Mouse (Mus musculus): ENCODE measurements around the gene Pakap. TPM values are rescaled to one million over a fixed set of nuclear protein-coding genes. Genes with fewer than 3 reads are reported as not detected.

Gene Pakap
- polyA plus RNA-seq, 1 experiment from 2014 or later: 40.4 TPM

- Histone ChIP-seq H3K4me1 (replicated peaks) (peaks cover 10% of the 10 kb centered on the region), H3K27ac (no peak overlapping the region), H3K36me3 (no peaks in the 10 kb centered on the region), H3K9me3 (no peaks in the 10 kb centered on the region), H3K27me3 (no peaks in the 10 kb centered on the region), H3K4me2 (no peak overlapping the region), H3K9ac (replicated peaks) (no peak overlapping the region), H3K4me3 (replicated peaks) (no peak overlapping the region)
- no peak for ATAC-seq (ENCODE audit: insufficient number of reproducible peaks, insufficient read depth, low FRiP score, low TSS enrichment, low read depth)
- WGBS: 87% methylated on average over 4 of the region's 4 CpGs
Measured at GRCm38 (mm10) chr4:57770185-57770823, 202.3 kb downstream of the Pakap start.

GRCm38 (mm10) chr4:57771558-57772219 lies 203.7 kb downstream of the Pakap start:
- Histone ChIP-seq H3K4me1 (replicated peaks) (peaks cover 9% of the 10 kb centered on the region; the same call in 1 of the 2 replicates), H3K4me3 (replicated peaks) (no peak overlapping the region), H3K9me3 (no peaks in the 10 kb centered on the region), H3K4me2 (no peak overlapping the region), H3K27me3 (no peaks in the 10 kb centered on the region), H3K27ac (no peak overlapping the region), H3K36me3 (no peaks in the 10 kb centered on the region), H3K9ac (replicated peaks) (no peak overlapping the region)
- 90% methylated on average over 2 of the region's 2 CpGs for WGBS
- ATAC-seq (ENCODE audit: insufficient number of reproducible peaks, insufficient read depth, low FRiP score, low TSS enrichment, low read depth): no peak

- H3K4me3 ChIP-seq (replicated peaks): no peak overlapping the region
- H3K27ac ChIP-seq: no peak overlapping the region
- no peaks in the 10 kb centered on the region for H3K9me3 ChIP-seq
- H3K4me2 ChIP-seq: no peak overlapping the region
- peaks cover 9% of the 10 kb centered on the region; the same call in 1 of the 2 replicates for H3K4me1 ChIP-seq (replicated peaks)
- no peaks in the 10 kb centered on the region for H3K36me3 ChIP-seq
- ATAC-seq (ENCODE audit: insufficient number of reproducible peaks, insufficient read depth, low FRiP score, low TSS enrichment, low read depth): no peak
- WGBS: 60% methylated on average over 11 of the region's 11 CpGs
- H3K9ac ChIP-seq (replicated peaks): no peak overlapping the region
- no peaks in the 10 kb centered on the region for H3K27me3 ChIP-seq
Measured at GRCm38 (mm10) chr4:57772851-57773510, 205.0 kb downstream of the Pakap start.

- H3K9ac ChIP-seq (replicated peaks): no peak overlapping the region
- H3K27ac ChIP-seq: no peak overlapping the region
- no peak overlapping the region for H3K4me2 ChIP-seq
- no peaks in the 10 kb centered on the region for H3K27me3 ChIP-seq
- H3K9me3 ChIP-seq: no peaks in the 10 kb centered on the region
- H3K36me3 ChIP-seq: no peaks in the 10 kb centered on the region
- H3K4me1 ChIP-seq (replicated peaks): peaks cover 9% of the 10 kb centered on the region; the same call in 1 of the 2 replicates
- 61% methylated on average over 4 of the region's 4 CpGs for WGBS
- H3K4me3 ChIP-seq (replicated peaks): no peak overlapping the region
- no peak for ATAC-seq (ENCODE audit: insufficient number of reproducible peaks, insufficient read depth, low FRiP score, low TSS enrichment, low read depth)
Measured at GRCm38 (mm10) chr4:57774517-57774916, 206.5 kb downstream of the Pakap start.

GRCm38 (mm10) chr4:57775582-57775981 lies 207.6 kb downstream of the Pakap start:
- no peak overlapping the region for H3K4me2 ChIP-seq
- H3K27me3 ChIP-seq: no peaks in the 10 kb centered on the region
- no peak for ATAC-seq (ENCODE audit: insufficient number of reproducible peaks, insufficient read depth, low FRiP score, low TSS enrichment, low read depth)
- H3K27ac ChIP-seq: no peak overlapping the region
- no peak overlapping the region for H3K4me3 ChIP-seq (replicated peaks)
- no peaks in the 10 kb centered on the region for H3K36me3 ChIP-seq
- H3K4me1 ChIP-seq (replicated peaks): peaks cover 13% of the 10 kb centered on the region
- H3K9me3 ChIP-seq: no peaks in the 10 kb centered on the region
- no peak overlapping the region for H3K9ac ChIP-seq (replicated peaks)

GRCm38 (mm10) chr4:57780403-57780802 lies 212.4 kb downstream of the Pakap start:
- Histone ChIP-seq H3K4me2 (peak overlapping the region; percentile 35), H3K9me3 (no peaks in the 10 kb centered on the region), H3K36me3 (no peaks in the 10 kb centered on the region), H3K4me1 (replicated peaks) (peaks cover 32% of the 10 kb centered on the region), H3K27ac (peak overlapping the region; percentile 53; the same call in 1 of the 2 replicates), H3K4me3 (replicated peaks) (no peak overlapping the region), H3K27me3 (peaks cover 27% of the 10 kb centered on the region), H3K9ac (replicated peaks) (no peak overlapping the region)
- no peak; the same call in 1 of the 2 replicates for ATAC-seq (ENCODE audit: insufficient number of reproducible peaks, insufficient read depth, low FRiP score, low TSS enrichment, low read depth)
- WGBS: 23% methylated on average over 4 of the region's 4 CpGs

GRCm38 (mm10) chr4:57780833-57781641 lies 213.1 kb downstream of the Pakap start:
- Histone ChIP-seq H3K4me3 (replicated peaks) (no peak overlapping the region), H3K4me1 (replicated peaks) (peaks cover 32% of the 10 kb centered on the region), H3K36me3 (no peaks in the 10 kb centered on the region), H3K4me2 (peak overlapping the region; percentile 35), H3K27ac (peak overlapping the region; percentile 53; the same call in 1 of the 2 replicates), H3K9me3 (no peaks in the 10 kb centered on the region), H3K27me3 (peaks cover 27% of the 10 kb centered on the region), H3K9ac (replicated peaks) (no peak overlapping the region)
- 0 out of 2 replicates have a peak, but pooled peaks have one; percentile 15 for ATAC-seq (ENCODE audit: insufficient number of reproducible peaks, insufficient read depth, low FRiP score, low TSS enrichment, low read depth)
- WGBS: 3% methylated on average over 20 of the region's 20 CpGs

GRCm38 (mm10) chr4:57781994-57782393 lies 214.0 kb downstream of the Pakap start:
- WGBS: 1% methylated on average over 26 of the region's 26 CpGs
- peak; percentile 65 for ATAC-seq (ENCODE audit: insufficient number of reproducible peaks, insufficient read depth, low FRiP score, low TSS enrichment, low read depth)
- no peak overlapping the region for H3K27ac ChIP-seq

GRCm38 (mm10) chr4:57782549-57783390 lies 214.8 kb downstream of the Pakap start:
- Histone ChIP-seq H3K4me3 (replicated peaks) (peak overlapping the region; percentile 45), H3K27ac (no peak overlapping the region), H3K4me1 (replicated peaks) (peaks cover 32% of the 10 kb centered on the region), H3K36me3 (no peaks in the 10 kb centered on the region), H3K9me3 (no peaks in the 10 kb centered on the region), H3K9ac (replicated peaks) (peak overlapping the region; percentile 24; the same call in 1 of the 2 replicates), H3K27me3 (peaks cover 27% of the 10 kb centered on the region), H3K4me2 (peak overlapping the region; percentile 79)
- no peak for ATAC-seq (ENCODE audit: insufficient number of reproducible peaks, insufficient read depth, low FRiP score, low TSS enrichment, low read depth)
- WGBS: 3% methylated on average over 33 of the region's 33 CpGs

More at GRCm38 (mm10) chr4:57781994-57782393, 214.0 kb downstream of the Pakap start:
- H3K27me3 ChIP-seq: peaks cover 27% of the 10 kb centered on the region
- H3K4me2 ChIP-seq: peak overlapping the region; percentile 79
- peak overlapping the region; percentile 45 for H3K4me3 ChIP-seq (replicated peaks)
- H3K9me3 ChIP-seq: no peaks in the 10 kb centered on the region
- no peaks in the 10 kb centered on the region for H3K36me3 ChIP-seq
- peaks cover 32% of the 10 kb centered on the region for H3K4me1 ChIP-seq (replicated peaks)
- H3K9ac ChIP-seq (replicated peaks): peak overlapping the region; percentile 24; the same call in 1 of the 2 replicates

- Histone ChIP-seq H3K27ac (no peak overlapping the region), H3K9me3 (no peaks in the 10 kb centered on the region)
- no peak for ATAC-seq (ENCODE audit: insufficient number of reproducible peaks, insufficient read depth, low FRiP score, low TSS enrichment, low read depth)
Measured at GRCm38 (mm10) chr4:57783391-57783770, 215.4 kb downstream of the Pakap start.

More at GRCm38 (mm10) chr4:57783391-57783770, 215.4 kb downstream of the Pakap start:
- H3K27me3 ChIP-seq: peaks cover 27% of the 10 kb centered on the region
- H3K9ac ChIP-seq (replicated peaks): no peak overlapping the region
- H3K36me3 ChIP-seq: no peaks in the 10 kb centered on the region
- peaks cover 32% of the 10 kb centered on the region for H3K4me1 ChIP-seq (replicated peaks)
- peak overlapping the region; percentile 79; the same call in 1 of the 2 replicates for H3K4me2 ChIP-seq
- H3K4me3 ChIP-seq (replicated peaks): no peak overlapping the region
- WGBS: 27% methylated on average over 9 of the region's 9 CpGs
